Mouse (Mus musculus): ENCODE results near the gene Rcsd1. TPM values are rescaled to one million over a fixed set of nuclear protein-coding genes. Genes with fewer than 3 reads are reported as not detected.

The Rcsd1 gene
- polyA plus RNA-seq, 1 experiment = 6.8 TPM

DNA sequence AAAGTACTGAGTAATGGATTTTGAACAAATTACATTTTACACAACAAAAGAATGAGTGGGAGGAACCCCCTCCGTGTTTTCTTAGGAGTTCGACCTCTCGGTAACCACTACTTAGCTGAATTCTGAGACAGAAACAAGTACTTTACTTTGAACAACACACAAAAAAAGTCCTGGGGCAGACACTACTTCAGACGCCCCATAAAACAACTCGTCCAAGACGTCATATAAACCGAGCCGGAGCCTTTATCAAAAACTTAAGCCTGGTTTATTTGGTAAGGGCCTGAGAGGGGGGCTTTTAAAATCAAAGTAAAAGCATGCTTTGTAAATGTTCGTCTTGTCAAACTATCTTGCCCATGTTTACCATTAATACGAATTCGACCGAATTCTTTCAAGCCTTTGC lies 76.2 kb downstream of the Rcsd1 start:
- DNase-seq (ENCODE audit: extremely low spot score in 1 of 2, low spot score in 1 of 2) = no peak

- no peak for DNase-seq (ENCODE audit: extremely low spot score in 1 of 2, low spot score in 1 of 2)
Observed at GRCm38 (mm10) chr1:165631136-165631535, 78.4 kb downstream of the Rcsd1 start.

DNA sequence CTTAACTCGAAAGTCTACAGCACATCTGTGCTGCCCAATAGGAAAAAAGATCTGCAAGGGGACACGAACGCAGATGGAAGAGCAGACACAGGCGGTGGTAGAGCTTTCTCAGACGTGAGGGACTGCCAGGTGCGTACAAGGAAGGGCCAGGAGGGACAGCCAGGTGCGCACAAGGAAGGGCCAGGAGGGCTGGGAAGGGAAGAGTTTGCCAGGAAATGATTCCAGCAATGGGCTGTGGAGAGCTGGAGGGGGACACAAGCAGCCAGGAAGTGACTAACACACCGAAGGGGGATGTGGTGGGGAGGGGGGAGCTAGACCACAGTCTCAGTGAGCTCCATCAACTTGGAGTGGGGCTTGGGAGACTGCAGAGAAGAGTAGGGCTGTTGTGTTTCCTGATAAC lies 79.6 kb downstream of the Rcsd1 start:
- DNase-seq (ENCODE audit: extremely low spot score in 1 of 2, low spot score in 1 of 2) = no peak

DNA sequence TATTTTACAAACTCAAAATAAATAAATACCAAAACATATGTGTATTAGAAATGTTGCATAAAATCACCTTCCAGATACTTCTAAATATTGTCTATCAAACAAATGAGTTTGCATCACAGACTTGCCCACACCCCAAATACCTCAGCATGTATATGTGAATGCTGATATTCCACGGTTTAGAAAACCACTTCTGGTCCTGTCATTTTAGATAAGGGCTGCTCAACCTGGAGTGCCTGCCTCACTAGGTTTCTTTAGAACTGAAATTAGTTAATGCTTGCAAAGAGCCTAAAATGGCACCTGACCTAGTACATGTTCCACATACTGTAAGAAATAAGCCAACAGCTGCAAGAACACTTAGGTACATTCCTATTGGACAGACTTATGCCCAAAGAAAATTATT lies 81.0 kb downstream of the Rcsd1 start:
- DNase-seq (ENCODE audit: extremely low spot score in 1 of 2, low spot score in 1 of 2) = no peak

DNA sequence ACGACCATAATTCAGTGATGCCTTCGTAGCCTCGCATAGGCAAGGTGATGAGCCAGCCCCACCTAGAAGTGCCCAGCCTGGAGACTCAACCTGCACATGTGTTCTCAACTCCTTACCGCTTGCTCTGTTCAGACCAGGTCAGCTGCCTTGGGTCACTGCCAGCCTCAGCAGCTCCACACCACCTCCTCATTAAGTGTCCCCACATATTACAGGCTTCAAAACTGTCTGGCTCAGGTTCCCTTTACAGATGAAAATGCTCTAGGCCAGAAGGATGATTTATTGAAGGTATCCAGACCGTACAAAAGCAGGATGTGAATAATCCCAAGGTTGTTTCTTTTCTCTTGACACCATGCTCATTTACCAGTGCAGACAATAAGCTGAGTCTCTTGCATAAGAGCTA lies 83.7 kb downstream of the Rcsd1 start:
- no peak for DNase-seq (ENCODE audit: extremely low spot score in 1 of 2, low spot score in 1 of 2)

- no peak for DNase-seq (ENCODE audit: extremely low spot score in 1 of 2, low spot score in 1 of 2)
Observed at GRCm38 (mm10) chr1:165625058-165625457, 84.5 kb downstream of the Rcsd1 start.

GRCm38 (mm10) chr1:165618201-165618624 lies 91.3 kb downstream of the Rcsd1 start:
- DNase-seq (ENCODE audit: extremely low spot score in 1 of 2, low spot score in 1 of 2) = peak in 1 of 2 experiments; percentile 54

GRCm38 (mm10) chr1:165617166-165617891 lies 92.2 kb downstream of the Rcsd1 start:
- no peak for DNase-seq (ENCODE audit: extremely low spot score in 1 of 2, low spot score in 1 of 2)

GRCm38 (mm10) chr1:165616652-165617051 lies 92.9 kb downstream of the Rcsd1 start:
- no peak for DNase-seq (ENCODE audit: extremely low spot score in 1 of 2, low spot score in 1 of 2)

DNA sequence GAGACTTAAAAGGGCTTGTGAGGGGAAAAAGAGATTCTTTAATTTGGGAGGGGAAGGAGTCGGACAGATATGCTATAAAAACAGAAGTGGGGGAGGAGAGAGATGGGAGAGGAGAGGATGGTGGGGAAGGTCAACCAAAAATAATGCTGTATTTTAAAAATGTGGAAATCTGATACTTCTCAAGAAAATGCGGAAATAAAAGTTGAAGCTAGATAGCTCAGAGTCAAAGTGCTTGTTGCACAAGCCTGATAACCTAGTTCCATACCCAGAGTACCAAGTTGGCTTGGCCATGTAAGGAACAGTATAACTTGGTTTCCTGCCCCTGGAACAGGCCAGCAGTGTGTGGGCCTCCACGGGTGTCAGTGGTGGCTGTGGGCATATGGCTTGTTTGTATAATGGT lies 94.8 kb downstream of the Rcsd1 start:
- no peak for DNase-seq (ENCODE audit: extremely low spot score in 1 of 2, low spot score in 1 of 2)

- DNase-seq (ENCODE audit: extremely low spot score in 1 of 2, low spot score in 1 of 2) = no peak
Observed at GRCm38 (mm10) chr1:165613926-165614325, 95.6 kb downstream of the Rcsd1 start.

- no peak for DNase-seq (ENCODE audit: extremely low spot score in 1 of 2, low spot score in 1 of 2)
Observed at GRCm38 (mm10) chr1:165612714-165613113, 96.8 kb downstream of the Rcsd1 start.

- peak in 1 of 2 experiments; percentile 29 for DNase-seq (ENCODE audit: extremely low spot score in 1 of 2, low spot score in 1 of 2)
Observed at GRCm38 (mm10) chr1:165610321-165610999, 99.1 kb downstream of the Rcsd1 start.

DNA sequence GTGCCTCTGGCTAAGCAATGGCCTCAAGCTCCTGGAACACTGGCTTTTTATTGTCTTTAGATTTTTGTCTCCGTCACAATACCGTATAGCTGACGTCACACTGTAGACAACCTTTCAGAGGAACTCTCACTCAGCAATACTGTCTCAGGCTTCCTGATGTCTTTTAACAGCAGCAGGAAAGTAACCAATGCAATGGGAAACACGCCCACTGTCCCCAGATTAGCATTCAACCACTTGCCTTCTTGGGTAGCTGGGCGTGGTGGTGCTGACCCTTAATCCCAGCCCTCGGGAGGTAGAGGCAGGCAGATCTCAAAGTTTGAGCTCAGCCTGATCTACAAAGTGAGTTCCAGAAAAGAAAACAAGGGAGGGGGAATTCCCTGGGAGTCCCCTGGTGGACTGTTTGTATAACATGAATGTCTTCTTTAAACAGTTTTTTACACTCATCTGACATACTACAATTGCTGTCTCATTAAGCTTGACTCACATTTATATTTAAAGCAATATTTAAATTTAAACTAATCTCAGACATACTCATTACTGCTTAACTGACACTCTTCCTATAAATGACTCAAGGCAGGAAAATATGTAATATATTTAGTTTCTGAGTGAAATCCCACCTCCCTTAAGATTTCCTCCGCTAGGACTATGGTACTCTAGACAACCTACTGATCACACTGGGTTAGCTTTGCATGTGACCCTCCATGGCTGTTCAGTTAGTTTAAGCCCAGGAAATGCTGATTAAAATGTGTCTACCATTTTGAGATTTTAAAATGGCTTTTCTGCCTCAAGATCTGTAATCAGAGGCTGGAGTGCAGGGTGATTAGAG lies 99.8 kb downstream of the Rcsd1 start:
- no peak for DNase-seq (ENCODE audit: extremely low spot score in 1 of 2, low spot score in 1 of 2)

GRCm38 (mm10) chr1:165608904-165609303 lies 100.7 kb downstream of the Rcsd1 start:
- no peak for DNase-seq (ENCODE audit: extremely low spot score in 1 of 2, low spot score in 1 of 2)

DNA sequence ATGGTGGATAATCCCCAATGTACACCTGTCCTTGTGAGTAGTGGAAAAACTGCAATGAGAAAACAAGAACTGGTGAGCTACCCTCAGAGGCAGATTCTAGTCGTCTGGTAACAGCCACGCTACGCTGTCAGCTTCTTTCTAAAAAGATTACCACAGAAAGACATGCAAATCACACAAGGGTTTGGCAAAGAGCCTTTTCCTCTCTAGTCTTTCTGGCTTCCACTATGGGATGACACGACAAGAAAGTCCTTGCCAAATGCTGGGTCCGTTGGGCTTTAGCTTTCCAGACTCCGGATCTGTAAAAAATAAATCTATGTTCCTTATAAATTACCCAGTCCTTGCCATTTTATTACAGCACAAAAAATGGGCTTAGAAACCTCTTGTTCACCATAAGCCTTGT lies 103.8 kb downstream of the Rcsd1 start:
- DNase-seq (ENCODE audit: extremely low spot score in 1 of 2, low spot score in 1 of 2) = peak in 1 of 2 experiments; percentile 44

- DNase-seq (ENCODE audit: extremely low spot score in 1 of 2, low spot score in 1 of 2) = no peak
Observed at GRCm38 (mm10) chr1:165605108-165605507, 104.4 kb downstream of the Rcsd1 start.

DNA sequence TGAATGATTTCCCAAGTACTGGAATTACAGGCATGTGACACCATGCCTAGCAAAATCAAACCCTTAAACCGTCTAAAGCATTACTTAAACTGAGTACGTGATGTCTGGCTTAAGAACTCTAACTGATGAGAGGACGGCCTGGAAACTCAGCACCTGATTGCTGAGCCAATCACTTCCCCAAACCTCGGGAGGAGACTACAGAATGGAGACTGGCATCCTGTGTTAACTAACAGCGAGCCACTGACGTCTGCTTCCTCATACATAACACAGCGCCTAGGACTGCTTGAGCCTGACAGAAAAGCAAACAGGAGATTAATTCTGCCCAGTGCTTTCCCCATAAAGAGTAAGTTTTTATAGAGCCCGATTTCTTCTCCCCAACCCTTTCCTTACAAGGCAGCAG lies 105.4 kb downstream of the Rcsd1 start:
- no peak for DNase-seq (ENCODE audit: extremely low spot score in 1 of 2, low spot score in 1 of 2)

GRCm38 (mm10) chr1:165603218-165603617 lies 106.3 kb downstream of the Rcsd1 start:
- DNase-seq (ENCODE audit: extremely low spot score in 1 of 2, low spot score in 1 of 2) = no peak

DNA sequence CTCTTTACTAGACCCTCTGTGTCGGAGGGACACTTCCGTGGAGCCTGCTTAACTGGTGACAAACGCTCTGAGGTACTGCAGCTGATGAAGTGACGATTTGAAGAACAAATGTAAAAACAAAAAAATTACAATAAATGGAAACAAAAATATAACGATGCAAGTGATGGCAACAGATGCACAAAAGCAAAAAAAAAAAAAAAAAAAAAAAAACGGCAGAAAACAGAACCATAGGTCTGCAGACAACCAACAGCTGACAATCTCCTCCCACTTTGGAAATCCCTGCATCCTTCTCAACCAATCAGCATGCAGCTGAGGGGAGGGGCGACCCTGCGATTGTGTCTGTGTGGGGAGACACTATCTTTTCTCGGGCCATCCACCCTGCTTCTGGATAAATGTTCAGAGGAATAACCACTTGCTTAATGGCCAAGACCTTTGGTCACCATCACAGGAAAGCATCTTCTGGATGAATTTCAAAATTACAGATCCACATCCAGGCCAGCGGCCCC lies 107.7 kb downstream of the Rcsd1 start:
- DNase-seq (ENCODE audit: extremely low spot score in 1 of 2, low spot score in 1 of 2) = no peak
